ENCODE assay signal across 8 mouse cellular contexts in the genomic region with DNA sequence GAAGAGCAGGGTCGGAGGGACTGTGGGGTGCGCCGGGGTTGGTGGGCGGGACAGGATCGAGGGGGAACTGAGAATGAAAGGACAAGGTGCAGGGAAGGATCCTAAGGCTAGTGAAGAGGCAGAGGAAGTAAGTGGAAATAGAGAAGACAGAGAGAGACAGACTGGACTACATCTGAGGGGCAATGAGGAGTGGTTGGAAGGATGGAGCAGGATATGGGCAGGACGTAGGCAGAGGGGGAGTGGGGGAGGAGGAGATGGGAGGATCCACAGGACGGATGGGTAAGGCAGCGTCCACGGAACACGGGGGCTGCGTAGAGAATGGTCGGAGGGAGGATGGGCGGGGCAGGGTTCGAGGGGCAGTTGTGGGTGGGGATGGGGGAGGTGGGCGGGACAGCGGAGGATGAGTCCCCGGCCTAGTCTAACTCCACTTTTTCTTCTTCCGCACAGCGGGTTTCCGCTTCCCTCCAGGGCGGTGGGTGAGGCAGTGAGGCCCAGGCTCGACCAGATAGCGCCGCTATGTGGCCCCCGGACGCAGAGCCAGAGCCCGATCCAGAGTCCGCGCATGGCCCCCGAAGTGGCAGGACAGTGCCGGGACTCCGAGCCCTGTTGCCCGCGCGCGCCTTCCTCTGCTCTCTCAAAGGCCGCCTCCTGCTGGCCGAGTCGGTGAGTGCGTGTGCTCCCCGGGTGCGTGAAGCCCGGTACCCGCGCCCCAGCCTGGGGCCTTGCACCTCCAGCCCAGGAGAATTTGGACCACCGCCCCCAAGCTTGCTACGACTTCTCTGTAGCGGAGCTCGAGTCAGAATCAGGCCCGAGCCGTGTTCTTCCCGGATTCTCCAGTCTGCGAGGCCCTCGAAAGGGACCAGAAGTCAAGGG. TPM values are rescaled to one million over a fixed set of nuclear protein-coding genes. Genes with fewer than 3 reads are reported as not detected.
DNase-seq lines count a peak whose midpoint lies in the region; ATAC-seq and TF ChIP-seq lines count a peak whose summit lies in the region.

No protein-coding gene starts in this region.

- under 1% methylated on average over 45 of the region's 54 CpGs for WGBS in forebrain, embryonic 11.5 days
- under 1% methylated on average over 53 of the region's 54 CpGs for WGBS in heart, embryonic 15.5 days
- under 1% methylated on average over 44 of the region's 54 CpGs for WGBS in liver, embryonic 14.5 days (ENCODE audit: insufficient replicate concordance)
- WGBS in stomach, embryonic 16.5 days, result under 1% methylated on average over 51 of the region's 54 CpGs

- peak overlapping the region; percentile 31 for H3K27ac ChIP-seq in forebrain, embryonic 11.5 days (ENCODE audit: low read depth, low read length)
- peak overlapping the region; percentile 93 for H3K27ac ChIP-seq in heart, embryonic 15.5 days
- no peak overlapping the region for H3K27ac ChIP-seq in liver, embryonic 14.5 days
- peak overlapping the region; percentile 87 for H3K27ac ChIP-seq in stomach, embryonic 16.5 days (ENCODE audit: low read length)

- TF ChIP-seq POLR2A in brain, embryonic 14.5 days (IDR thresholded peaks at IDR 0.05; ENCODE audit: borderline replicate concordance, extremely low read depth, insufficient read depth, insufficient read length, poor library complexity, severe bottlenecking), result peak; percentile 32; the same call in 1 of the 2 replicates

- DNase-seq in CD4-positive, CD25-positive, alpha-beta regulatory T cell, adult 2 months (ENCODE audit: low read depth, low spot score), result peak; percentile 90
- DNase-seq in brain, embryonic 14.5 days (ENCODE audit: low read depth), result peak; percentile 81
- peak; percentile 91 for DNase-seq in forebrain, embryonic 11.5 days (ENCODE audit: low spot score)
- peak; percentile 87 for DNase-seq in kidney, postnatal 14 days
- DNase-seq in liver, embryonic 14.5 days (ENCODE audit: low read depth in 3 of 3, low spot score in 3 of 3), result peak; percentile 17 to 35 (median 24)
- peak; percentile 68 to 81 for DNase-seq in natural killer cell, adult 2 months (ENCODE audit: low spot score in 2 of 2)

- H3K4me1 ChIP-seq in forebrain, embryonic 11.5 days (replicated peaks; ENCODE audit: control insufficient read depth, insufficient read depth, low read length), result no peaks in the 10 kb centered on the region; the same call in 1 of the 2 replicates
- peaks cover 35% of the 10 kb centered on the region for H3K4me1 ChIP-seq in heart, embryonic 15.5 days (replicated peaks)
- 0 out of 4 replicates have a peak, but pooled peaks cover 0 to 2% of the 10 kb centered on the region in 2 experiments for H3K4me1 ChIP-seq in liver, embryonic 14.5 days (replicated peaks; ENCODE audit: control insufficient read depth in 2 of 2, insufficient read depth in 2 of 2, low read length in 1 of 2)
- peaks cover 9% of the 10 kb centered on the region; the same call in 1 of the 2 replicates for H3K4me1 ChIP-seq in stomach, embryonic 16.5 days (ENCODE audit: control insufficient read depth, insufficient read depth, low read length)

- H3K4me2 ChIP-seq in forebrain, embryonic 11.5 days (ENCODE audit: low read depth, low read length, severe bottlenecking), result peak overlapping the region; percentile 85
- H3K4me2 ChIP-seq in heart, embryonic 15.5 days, result peak overlapping the region; percentile 89
- peak overlapping the region; percentile 73 for H3K4me2 ChIP-seq in liver, embryonic 14.5 days (ENCODE audit: low read depth)
- peak overlapping the region; percentile 76 for H3K4me2 ChIP-seq in stomach, embryonic 16.5 days (ENCODE audit: low read depth, low read length)

- no peak for TF ChIP-seq EP300 in liver, embryonic 14.5 days (IDR thresholded peaks at IDR 0.05; ENCODE audit: low read depth)

- H3K9ac ChIP-seq in forebrain, embryonic 11.5 days (ENCODE audit: low read length), result peak overlapping the region; percentile 74
- peak overlapping the region; percentile 87 for H3K9ac ChIP-seq in heart, embryonic 15.5 days
- H3K9ac ChIP-seq in liver, embryonic 14.5 days (replicated peaks), result peak overlapping the region; percentile 52
- H3K9ac ChIP-seq in stomach, embryonic 16.5 days (ENCODE audit: low read length), result peak overlapping the region; percentile 91

- H3K9me3 ChIP-seq in forebrain, embryonic 11.5 days (ENCODE audit: control insufficient read depth, low read length), result no peaks in the 10 kb centered on the region
- no peaks in the 10 kb centered on the region for H3K9me3 ChIP-seq in heart, embryonic 15.5 days (replicated peaks)
- H3K9me3 ChIP-seq in liver, embryonic 14.5 days (ENCODE audit: control insufficient read depth, low read length), result no peaks in the 10 kb centered on the region
- H3K9me3 ChIP-seq in stomach, embryonic 16.5 days (replicated peaks; ENCODE audit: control insufficient read depth, low read length), result no peaks in the 10 kb centered on the region

- H3K4me3 ChIP-seq in forebrain, embryonic 11.5 days (ENCODE audit: low read depth, low read length), result peak overlapping the region; percentile 55
- H3K4me3 ChIP-seq in heart, embryonic 15.5 days, result peak overlapping the region; percentile 78
- peak overlapping the region; percentile 50 to 61 for H3K4me3 ChIP-seq in liver, embryonic 14.5 days (ENCODE audit: insufficient read depth in 1 of 2, low read depth in 2 of 2, low read length in 2 of 2)
- peak overlapping the region; percentile 72 for H3K4me3 ChIP-seq in stomach, embryonic 16.5 days (replicated peaks; ENCODE audit: low read length)

- no peaks in the 10 kb centered on the region for H3K27me3 ChIP-seq in forebrain, embryonic 11.5 days (ENCODE audit: control insufficient read depth, insufficient read depth, low read length)
- no peaks in the 10 kb centered on the region for H3K27me3 ChIP-seq in heart, embryonic 15.5 days
- peaks cover 2% of the 10 kb centered on the region; the same call in 1 of the 2 replicates for H3K27me3 ChIP-seq in liver, embryonic 14.5 days (ENCODE audit: control insufficient read depth, insufficient read depth, low read length)
- H3K27me3 ChIP-seq in stomach, embryonic 16.5 days (ENCODE audit: control insufficient read depth, insufficient read depth, low read length), result no peaks in the 10 kb centered on the region

- no peaks in the 10 kb centered on the region for H3K36me3 ChIP-seq in forebrain, embryonic 11.5 days (ENCODE audit: control insufficient read depth, insufficient read depth, low read length)
- peaks cover 10% of the 10 kb centered on the region for H3K36me3 ChIP-seq in heart, embryonic 15.5 days
- H3K36me3 ChIP-seq in liver, embryonic 14.5 days (replicated peaks; ENCODE audit: control insufficient read depth, insufficient read depth, low read depth), result no peaks in the 10 kb centered on the region
- H3K36me3 ChIP-seq in stomach, embryonic 16.5 days (ENCODE audit: control insufficient read depth, insufficient read depth, low read length), result no peaks in the 10 kb centered on the region

- peak; percentile 63 for TF ChIP-seq CTCF in brain, embryonic 14.5 days (IDR thresholded peaks at IDR 0.05; ENCODE audit: borderline replicate concordance, extremely low read depth, insufficient read depth, insufficient read length)
- peak; percentile 72 for TF ChIP-seq CTCF in liver, embryonic 14.5 days (IDR thresholded peaks at IDR 0.05; ENCODE audit: low read depth)

- ATAC-seq in forebrain, embryonic 11.5 days (replicated peaks; ENCODE audit: low FRiP score), result peak; percentile 80
- ATAC-seq in heart, embryonic 15.5 days (replicated peaks; ENCODE audit: insufficient number of reproducible peaks, insufficient read depth, low FRiP score, low read depth), result peak; percentile 76
- ATAC-seq in liver, embryonic 14.5 days (ENCODE audit: insufficient read depth), result peak; percentile 71
- peak; percentile 83 for ATAC-seq in stomach, embryonic 16.5 days (ENCODE audit: insufficient read depth, low FRiP score)

RNA-seq across cellular contexts. Expression of a gene that starts 1.3 kb away (rescaled TPM):
- polyA plus RNA-seq in brain, embryonic 14.5 days (2012; rRNA removed), result 57.5 and 64.9 TPM in 2 replicates
- 66.8 and 70.9 TPM in 2 replicates for polyA plus RNA-seq in forebrain, embryonic 11.5 days (2014; fragmentation: Nextera tagmentation; extraction: Ambion mirVana)
- polyA plus RNA-seq in heart, embryonic 15.5 days (2015; fragmentation: Nextera tagmentation; extraction: Ambion mirVana), result 82.3 and 90.3 TPM in 2 replicates
- 14.0 and 14.3 TPM in 2 replicates for polyA plus RNA-seq in liver, embryonic 14.5 days (2012; rRNA removed)
- polyA plus RNA-seq in liver, embryonic 14.5 days (2014; fragmentation: Nextera tagmentation; extraction: Ambion mirVana), result 14.1 and 14.6 TPM in 2 replicates
- 120 and 129 TPM in 2 replicates for polyA plus RNA-seq in stomach, embryonic 16.5 days (2015; fragmentation: Nextera tagmentation; extraction: Ambion mirVana)

RNA-seq across cellular contexts. Expression of a gene that starts 18.4 kb away (rescaled TPM):
- not detected in 2 replicates for polyA plus RNA-seq in brain, embryonic 14.5 days (2012; rRNA removed)
- not detected in 2 replicates for polyA plus RNA-seq in forebrain, embryonic 11.5 days (2014; fragmentation: Nextera tagmentation; extraction: Ambion mirVana)
- not detected in 2 replicates for polyA plus RNA-seq in heart, embryonic 15.5 days (2015; fragmentation: Nextera tagmentation; extraction: Ambion mirVana)
- not detected in 2 replicates for polyA plus RNA-seq in liver, embryonic 14.5 days (2012; rRNA removed)
- not detected in 2 replicates for polyA plus RNA-seq in liver, embryonic 14.5 days (2014; fragmentation: Nextera tagmentation; extraction: Ambion mirVana)
- not detected in 2 replicates for polyA plus RNA-seq in stomach, embryonic 16.5 days (2015; fragmentation: Nextera tagmentation; extraction: Ambion mirVana)

RNA-seq across cellular contexts. Expression of a gene that starts 19.1 kb away (rescaled TPM):
- not detected in 2 replicates for polyA plus RNA-seq in brain, embryonic 14.5 days (2012; rRNA removed)
- polyA plus RNA-seq in forebrain, embryonic 11.5 days (2014; fragmentation: Nextera tagmentation; extraction: Ambion mirVana), result not detected in 2 replicates
- not detected in 2 replicates for polyA plus RNA-seq in heart, embryonic 15.5 days (2015; fragmentation: Nextera tagmentation; extraction: Ambion mirVana)
- not detected in 2 replicates for polyA plus RNA-seq in liver, embryonic 14.5 days (2012; rRNA removed)
- not detected in 2 replicates for polyA plus RNA-seq in liver, embryonic 14.5 days (2014; fragmentation: Nextera tagmentation; extraction: Ambion mirVana)
- polyA plus RNA-seq in stomach, embryonic 16.5 days (2015; fragmentation: Nextera tagmentation; extraction: Ambion mirVana), result not detected in 2 replicates

RNA-seq across cellular contexts. Expression of a gene that starts 30.5 kb away (rescaled TPM):
- 0.08 TPM in 1 of 2 replicates, not detected in the other for polyA plus RNA-seq in brain, embryonic 14.5 days (2012; rRNA removed)
- polyA plus RNA-seq in forebrain, embryonic 11.5 days (2014; fragmentation: Nextera tagmentation; extraction: Ambion mirVana), result not detected in 2 replicates
- polyA plus RNA-seq in heart, embryonic 15.5 days (2015; fragmentation: Nextera tagmentation; extraction: Ambion mirVana), result not detected in 2 replicates
- polyA plus RNA-seq in liver, embryonic 14.5 days (2012; rRNA removed), result not detected in 2 replicates
- polyA plus RNA-seq in liver, embryonic 14.5 days (2014; fragmentation: Nextera tagmentation; extraction: Ambion mirVana), result not detected in 2 replicates
- not detected in 2 replicates for polyA plus RNA-seq in stomach, embryonic 16.5 days (2015; fragmentation: Nextera tagmentation; extraction: Ambion mirVana)

RNA-seq across cellular contexts. Expression of a gene that starts 30.6 kb away (rescaled TPM):
- not detected in 2 replicates for polyA plus RNA-seq in brain, embryonic 14.5 days (2012; rRNA removed)
- polyA plus RNA-seq in forebrain, embryonic 11.5 days (2014; fragmentation: Nextera tagmentation; extraction: Ambion mirVana), result not detected in 2 replicates
- polyA plus RNA-seq in heart, embryonic 15.5 days (2015; fragmentation: Nextera tagmentation; extraction: Ambion mirVana), result not detected in 2 replicates
- not detected in 2 replicates for polyA plus RNA-seq in liver, embryonic 14.5 days (2012; rRNA removed)
- not detected in 2 replicates for polyA plus RNA-seq in liver, embryonic 14.5 days (2014; fragmentation: Nextera tagmentation; extraction: Ambion mirVana)
- not detected in 2 replicates for polyA plus RNA-seq in stomach, embryonic 16.5 days (2015; fragmentation: Nextera tagmentation; extraction: Ambion mirVana)

Comparison
In these comparisons a context has a peak if more than half of its experiments do, and no peak if none do; other contexts are left out.
1. DNase-seq: peak in every context shown above with its lines; median percentile 91 in forebrain, embryonic 11.5 days; 90 in CD4-positive, CD25-positive, alpha-beta regulatory T cell, adult 2 months; 87 in kidney, postnatal 14 days; 81 in brain, embryonic 14.5 days; 74 in natural killer cell, adult 2 months; 24 in liver, embryonic 14.5 days.